Mouse (Mus musculus): Measurements from ENCODE around the gene Dnah3. TPM values are rescaled to one million over a fixed set of nuclear protein-coding genes. Genes with fewer than 3 reads are reported as not detected.
A peak's percentile ranks its signal among the peaks of the same experiment; 100 is the strongest.

Gene Dnah3
- polyA plus RNA-seq (2011; ENCODE audit: insufficient read depth, insufficient read length, low replicate concordance, missing spikeins), result not detected in 2 replicates

- Histone ChIP-seq H3K4me1 (ENCODE audit: control insufficient read depth, insufficient read depth, low read length) (no peaks in the 10 kb centered on the region), H3K4me3 (replicated peaks; ENCODE audit: control insufficient read depth, low read depth, low read length) (no peak within 1 kb of the TSS), H3K27ac (ENCODE audit: control insufficient read depth, insufficient read depth, low read depth, low read length, poor library complexity) (no peak within 1 kb of the TSS)
- 75% methylated on average over 6 of the region's 6 CpGs for WGBS
- no peak for TF ChIP-seq POLR2A (IDR thresholded peaks at IDR 0.05; ENCODE audit: borderline replicate concordance, control insufficient read depth, low read depth, low read length)
- TF ChIP-seq CTCF (IDR thresholded peaks at IDR 0.05; ENCODE audit: control insufficient read depth, insufficient read depth, low read length), result no peak
Observed at GRCm38 (mm10) chr7:120095180-120095579, at the start of gene Dnah3. Gene Dnah3 (minus strand): TSS chr7:120095280.

- WGBS, result 64% methylated on average over 1 of the region's 1 CpGs
- H3K4me1 ChIP-seq (ENCODE audit: control insufficient read depth, insufficient read depth, low read length), result no peaks in the 10 kb centered on the region
- H3K4me3 ChIP-seq (replicated peaks; ENCODE audit: control insufficient read depth, low read depth, low read length), result no peak overlapping the region
- no peak overlapping the region for H3K27ac ChIP-seq (ENCODE audit: control insufficient read depth, insufficient read depth, low read depth, low read length, poor library complexity)
- TF ChIP-seq CTCF (IDR thresholded peaks at IDR 0.05; ENCODE audit: control insufficient read depth, insufficient read depth, low read length) (no peak), POLR2A (IDR thresholded peaks at IDR 0.05; ENCODE audit: borderline replicate concordance, control insufficient read depth, low read depth, low read length) (no peak)
Observed at GRCm38 (mm10) chr7:120142743-120143142, 47.7 kb upstream of the Dnah3 start.

- no peak overlapping the region for H3K4me3 ChIP-seq (replicated peaks; ENCODE audit: control insufficient read depth, low read depth, low read length)
- no peaks in the 10 kb centered on the region for H3K4me1 ChIP-seq (ENCODE audit: control insufficient read depth, insufficient read depth, low read length)
- no peak for TF ChIP-seq CTCF (IDR thresholded peaks at IDR 0.05; ENCODE audit: control insufficient read depth, insufficient read depth, low read length)
- TF ChIP-seq POLR2A (IDR thresholded peaks at IDR 0.05; ENCODE audit: borderline replicate concordance, control insufficient read depth, low read depth, low read length), result no peak
- 79% methylated on average over 4 of the region's 4 CpGs for WGBS
- no peak overlapping the region for H3K27ac ChIP-seq (ENCODE audit: control insufficient read depth, insufficient read depth, low read depth, low read length, poor library complexity)
Observed at GRCm38 (mm10) chr7:120128951-120129350, 33.9 kb upstream of the Dnah3 start.

GRCm38 (mm10) chr7:120127686-120128059 lies 32.6 kb upstream of the Dnah3 start:
- Histone ChIP-seq H3K4me3 (replicated peaks; ENCODE audit: control insufficient read depth, low read depth, low read length) (no peak overlapping the region), H3K27ac (ENCODE audit: control insufficient read depth, insufficient read depth, low read depth, low read length, poor library complexity) (no peak overlapping the region), H3K4me1 (ENCODE audit: control insufficient read depth, insufficient read depth, low read length) (no peaks in the 10 kb centered on the region; the same call in 1 of the 2 replicates)
- TF ChIP-seq CTCF (IDR thresholded peaks at IDR 0.05; ENCODE audit: control insufficient read depth, insufficient read depth, low read length) (no peak), POLR2A (IDR thresholded peaks at IDR 0.05; ENCODE audit: borderline replicate concordance, control insufficient read depth, low read depth, low read length) (no peak)
- 58% methylated on average over 4 of the region's 4 CpGs for WGBS

DNA sequence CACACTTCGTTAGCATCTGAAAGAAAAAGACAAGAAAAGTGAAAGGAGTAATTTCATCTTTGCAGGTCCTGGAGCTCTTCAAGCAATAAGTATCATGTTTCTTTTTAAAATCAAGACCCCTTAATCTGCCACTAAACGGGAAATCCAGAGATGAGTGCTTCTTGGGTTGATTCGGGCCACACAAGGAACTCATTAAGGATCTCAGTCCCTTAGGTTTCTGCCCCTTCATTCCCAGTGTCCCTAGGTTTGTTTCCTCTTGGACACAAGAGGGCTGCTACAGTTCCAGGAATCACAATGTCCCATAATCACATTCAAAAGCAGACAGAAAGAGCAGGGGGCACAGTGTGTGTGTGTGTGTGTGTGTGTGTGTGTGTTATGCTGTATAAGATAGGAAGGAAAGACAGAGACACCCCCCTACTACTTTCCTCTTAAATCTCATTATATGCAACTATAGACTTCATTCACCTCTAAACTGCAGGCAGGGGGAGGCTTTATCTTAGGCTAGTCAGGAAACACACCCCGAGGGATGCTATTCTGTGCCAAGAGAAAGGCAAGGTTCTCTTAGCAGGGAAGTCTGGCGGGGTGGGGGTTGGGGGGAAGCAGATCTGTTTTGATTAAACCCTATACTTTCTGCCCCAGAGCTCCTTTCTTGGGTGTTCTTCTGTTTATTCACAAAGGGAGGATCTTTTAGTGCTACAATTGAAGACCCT lies 32.1 kb upstream of the Dnah3 start:
- H3K4me3 ChIP-seq (replicated peaks; ENCODE audit: control insufficient read depth, low read depth, low read length), result no peak overlapping the region
- TF ChIP-seq POLR2A (IDR thresholded peaks at IDR 0.05; ENCODE audit: borderline replicate concordance, control insufficient read depth, low read depth, low read length) (no peak), CTCF (IDR thresholded peaks at IDR 0.05; ENCODE audit: control insufficient read depth, insufficient read depth, low read length) (no peak)
- no peak overlapping the region for H3K27ac ChIP-seq (ENCODE audit: control insufficient read depth, insufficient read depth, low read depth, low read length, poor library complexity)
- 54% methylated on average over 5 of the region's 5 CpGs for WGBS
- no peaks in the 10 kb centered on the region; the same call in 1 of the 2 replicates for H3K4me1 ChIP-seq (ENCODE audit: control insufficient read depth, insufficient read depth, low read length)

GRCm38 (mm10) chr7:120124844-120125243 lies 29.8 kb upstream of the Dnah3 start:
- no peaks in the 10 kb centered on the region; the same call in 1 of the 2 replicates for H3K4me1 ChIP-seq (ENCODE audit: control insufficient read depth, insufficient read depth, low read length)
- no peak overlapping the region for H3K4me3 ChIP-seq (replicated peaks; ENCODE audit: control insufficient read depth, low read depth, low read length)
- TF ChIP-seq CTCF (IDR thresholded peaks at IDR 0.05; ENCODE audit: control insufficient read depth, insufficient read depth, low read length) (peak; percentile 44; the same call in 1 of the 2 replicates), POLR2A (IDR thresholded peaks at IDR 0.05; ENCODE audit: borderline replicate concordance, control insufficient read depth, low read depth, low read length) (no peak)
- H3K27ac ChIP-seq (ENCODE audit: control insufficient read depth, insufficient read depth, low read depth, low read length, poor library complexity), result no peak overlapping the region
- WGBS, result 12% methylated on average over 3 of the region's 3 CpGs

- no peak for TF ChIP-seq CTCF (IDR thresholded peaks at IDR 0.05; ENCODE audit: control insufficient read depth, insufficient read depth, low read length)
- no peak for TF ChIP-seq POLR2A (IDR thresholded peaks at IDR 0.05; ENCODE audit: borderline replicate concordance, control insufficient read depth, low read depth, low read length)
- H3K27ac ChIP-seq (ENCODE audit: control insufficient read depth, insufficient read depth, low read depth, low read length, poor library complexity), result no peak overlapping the region
- 61% methylated on average over 4 of the region's 4 CpGs for WGBS
- no peaks in the 10 kb centered on the region; the same call in 1 of the 2 replicates for H3K4me1 ChIP-seq (ENCODE audit: control insufficient read depth, insufficient read depth, low read length)
- H3K4me3 ChIP-seq (replicated peaks; ENCODE audit: control insufficient read depth, low read depth, low read length), result no peak overlapping the region
Observed at GRCm38 (mm10) chr7:120123776-120124175, 28.7 kb upstream of the Dnah3 start.

- H3K27ac ChIP-seq (ENCODE audit: control insufficient read depth, insufficient read depth, low read depth, low read length, poor library complexity), result no peak overlapping the region
- no peaks in the 10 kb centered on the region for H3K4me1 ChIP-seq (ENCODE audit: control insufficient read depth, insufficient read depth, low read length)
- TF ChIP-seq CTCF (IDR thresholded peaks at IDR 0.05; ENCODE audit: control insufficient read depth, insufficient read depth, low read length) (no peak), POLR2A (IDR thresholded peaks at IDR 0.05; ENCODE audit: borderline replicate concordance, control insufficient read depth, low read depth, low read length) (no peak)
- H3K4me3 ChIP-seq (replicated peaks; ENCODE audit: control insufficient read depth, low read depth, low read length), result no peak overlapping the region
- 74% methylated on average over 6 of the region's 6 CpGs for WGBS
Observed at GRCm38 (mm10) chr7:120117529-120117928, 22.4 kb upstream of the Dnah3 start.
